Mouse (Mus musculus) gonadal fat pad, adult 2 months (tissue): ENCODE results near the gene Spint5. TPM values are rescaled to one million over a fixed set of nuclear protein-coding genes. Genes with fewer than 3 reads are reported as not detected.
"Not testable (repeated sequence)": the region's sequence is repeated elsewhere in the genome, so short reads cannot be mapped to it uniquely, and the experiment has no call there.

Experiments used
- DNase-seq: peaks from one replicate; pipeline ENCODE4 v3.0.0-alpha.2; 2012; ENCODE audit warnings: low read depth
- polyA plus RNA-seq: library from polyadenylated mRNA; depleted of rRNA; stranded (reverse); fragments of >200 nt; gene quantifications from 2 replicates; pipeline ENCODE4 v1.2.3, GENCODE M21; 2012; rRNA removed

Spint5 gene
- polyA plus RNA-seq = 127 and 235 TPM in 2 replicates

GRCm38 (mm10) chr2:164715005-164715404, at the start of gene Spint5:
Gene Spint5 (plus strand): TSS chr2:164715305.
- no peak for DNase-seq

- DNase-seq = no peak
Observed at GRCm38 (mm10) chr2:164670261-164670660, 44.8 kb upstream of the Spint5 start.

- no peak for DNase-seq
Observed at GRCm38 (mm10) chr2:164670938-164671337, 44.2 kb upstream of the Spint5 start.

- no peak for DNase-seq
Observed at GRCm38 (mm10) chr2:164673987-164674386, 41.1 kb upstream of the Spint5 start, which contains the start of gene Wfdc11. Gene Wfdc11 (minus strand): TSS chr2:164674087.

GRCm38 (mm10) chr2:164676103-164676502, 39.0 kb upstream of the Spint5 start:
- no peak for DNase-seq

- no peak for DNase-seq
Observed at GRCm38 (mm10) chr2:164676916-164677685, 38.0 kb upstream of the Spint5 start.

- DNase-seq = no peak
Observed at GRCm38 (mm10) chr2:164678848-164679625, 36.1 kb upstream of the Spint5 start.

- DNase-seq = no peak
Observed at GRCm38 (mm10) chr2:164679906-164680305, 35.2 kb upstream of the Spint5 start.

- DNase-seq = no peak
Observed at GRCm38 (mm10) chr2:164684807-164685206, 30.3 kb upstream of the Spint5 start, which contains the start of gene Wfdc13. Gene Wfdc13 (plus strand): TSS chr2:164685107.

GRCm38 (mm10) chr2:164698201-164698600, 16.9 kb upstream of the Spint5 start, which contains the start of gene Spint4:
Gene Spint4 (plus strand): TSS chr2:164698501.
- DNase-seq = no peak

- no peak for DNase-seq
Observed at GRCm38 (mm10) chr2:164700959-164701358, 14.1 kb upstream of the Spint5 start.

- no peak for DNase-seq
Observed at GRCm38 (mm10) chr2:164701761-164702160, 13.3 kb upstream of the Spint5 start.

GRCm38 (mm10) chr2:164704235-164704634, 10.9 kb upstream of the Spint5 start:
- DNase-seq = no peak

- no peak for DNase-seq
Observed at GRCm38 (mm10) chr2:164705328-164705727, 9.8 kb upstream of the Spint5 start.

GRCm38 (mm10) chr2:164705991-164706390, 9.1 kb upstream of the Spint5 start:
- no peak for DNase-seq

GRCm38 (mm10) chr2:164716194-164716786, 1.2 kb downstream of the Spint5 start:
- not testable (repeated sequence) for DNase-seq

- no peak for DNase-seq
Observed at GRCm38 (mm10) chr2:164723276-164723675, 8.2 kb downstream of the Spint5 start.

GRCm38 (mm10) chr2:164725895-164726619, 11.0 kb downstream of the Spint5 start:
- DNase-seq = no peak

GRCm38 (mm10) chr2:164731719-164732118, 16.6 kb downstream of the Spint5 start:
- no peak for DNase-seq

- DNase-seq = no peak
Observed at GRCm38 (mm10) chr2:164733259-164733658, 18.2 kb downstream of the Spint5 start.

GRCm38 (mm10) chr2:164734839-164735238, 19.7 kb downstream of the Spint5 start:
- no peak for DNase-seq

- DNase-seq = no peak
Observed at GRCm38 (mm10) chr2:164735446-164735845, 20.3 kb downstream of the Spint5 start.
